Mouse (Mus musculus) liver, embryonic 12.5 days (tissue): ENCODE measurements around the gene Rnasel. TPM values are rescaled to one million over a fixed set of nuclear protein-coding genes. Genes with fewer than 3 reads are reported as not detected.

ENCODE experiments used
- ATAC-seq: fragments of 200-750 bp; cut with Nextera tagmentation; 2 replicates; pipeline ENCODE4 v1.8.0; 2017; ENCODE audit warnings: moderate number of reproducible peaks, mild to moderate bottlenecking, moderate library complexity
- H3K27ac ChIP-seq: fragments of 300-500 bp; sonication (generic); 2 replicates; pipeline ENCODE4 v1.5.1; 2016; ENCODE audit warnings: mild to moderate bottlenecking
- H3K27me3 ChIP-seq: fragments of 300-500 bp; sonication (generic); replicated peaks from 2 replicates; pipeline ENCODE4 v1.6.1; 2016; ENCODE audit warnings: mild to moderate bottlenecking, moderate library complexity
- H3K36me3 ChIP-seq: fragments of 300-500 bp; sonication (generic); 2 replicates; pipeline ENCODE4 v1.6.1; 2016; ENCODE audit warnings: mild to moderate bottlenecking, moderate library complexity
- H3K4me1 ChIP-seq: fragments of 300-500 bp; sonication (generic); 2 replicates; pipeline ENCODE4 v1.6.1; 2016
- H3K4me2 ChIP-seq: fragments of 300-500 bp; sonication (generic); 2 replicates; pipeline ENCODE4 v1.6.1; 2016; ENCODE audit warnings: mild to moderate bottlenecking, moderate library complexity
- H3K4me3 ChIP-seq: fragments of 300-500 bp; sonication (generic); 2 replicates; pipeline ENCODE4 v1.5.1; 2016; ENCODE audit warnings: mild to moderate bottlenecking, moderate library complexity
- H3K9ac ChIP-seq: fragments of 300-500 bp; sonication (generic); 2 replicates; pipeline ENCODE4 v1.6.1; 2016; ENCODE audit warnings: mild to moderate bottlenecking, moderate library complexity
- H3K9me3 ChIP-seq: fragments of 300-500 bp; sonication (generic); replicated peaks from 2 replicates; pipeline ENCODE4 v1.6.1; 2016; ENCODE audit warnings: mild to moderate bottlenecking, moderate library complexity
- WGBS: fragments of 180-500 bp; shearing (Covaris S2); methylation state at CpG from one replicate; pipeline ENCODE4 v1.1.7; 2016; ENCODE audit not compliant: insufficient replicate concordance; 5-methylcytosine and 5-hydroxymethylcytosine counted together
- polyA plus RNA-seq: library from polyadenylated mRNA; unstranded; fragments of >200 nt; fragmentation: Nextera tagmentation; extraction: Ambion mirVana; gene quantifications from 2 replicates; pipeline ENCODE4 v1.2.1, GENCODE M21; 2016

Gene Rnasel
- polyA plus RNA-seq, 1 experiment from 2014 or later: 10.4 TPM

DNA sequence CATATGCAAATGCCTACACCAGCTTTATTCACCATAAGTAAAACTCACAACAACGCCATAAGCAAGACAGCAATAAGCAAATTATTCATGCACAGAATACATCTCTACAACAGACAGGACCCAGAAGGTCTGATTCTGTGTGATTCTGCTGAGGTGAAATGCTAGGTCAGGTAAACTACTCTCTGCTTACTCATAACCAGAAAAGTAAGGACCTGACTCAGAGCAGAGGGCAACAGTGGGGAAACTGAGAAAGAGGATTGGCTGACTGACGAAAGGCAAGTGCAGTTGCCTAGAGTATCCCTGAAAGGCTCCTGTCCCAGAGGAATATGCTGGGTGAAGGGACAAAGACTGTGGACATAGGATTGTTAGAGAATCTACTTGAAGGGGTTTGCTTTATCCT lies 36.6 kb upstream of the Rnasel start:
- Histone ChIP-seq H3K4me1 (peaks cover 7% of the 10 kb centered on the region; the same call in 1 of the 2 replicates), H3K4me3 (no peak overlapping the region), H3K9me3 (no peaks in the 10 kb centered on the region), H3K9ac (no peak overlapping the region), H3K4me2 (no peak overlapping the region), H3K27me3 (no peaks in the 10 kb centered on the region), H3K36me3 (no peaks in the 10 kb centered on the region), H3K27ac (no peak overlapping the region)
- 67% methylated on average over 2 of the region's 2 CpGs for WGBS
- ATAC-seq: no peak

DNA sequence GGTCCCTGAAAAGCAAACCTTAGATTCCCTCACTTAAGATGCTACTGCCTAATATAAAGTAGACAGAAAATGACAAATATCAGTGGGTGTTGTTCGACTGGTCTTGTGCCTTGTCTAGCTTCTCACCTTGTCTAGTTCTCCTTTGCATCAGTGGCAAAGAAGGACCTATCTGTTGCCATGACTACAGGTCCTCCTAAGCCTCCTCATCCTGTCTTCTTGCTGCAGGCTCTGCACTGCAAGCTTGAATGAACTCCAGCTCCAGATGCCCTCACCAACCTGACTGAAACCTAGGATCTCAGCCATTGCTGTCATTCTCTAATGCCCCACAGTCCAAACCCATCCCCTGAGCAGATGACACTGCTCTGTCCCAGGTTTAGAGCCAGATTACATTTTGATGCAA lies 31.2 kb upstream of the Rnasel start:
- H3K4me3 ChIP-seq: no peak overlapping the region
- H3K36me3 ChIP-seq: no peaks in the 10 kb centered on the region
- no peaks in the 10 kb centered on the region for H3K27me3 ChIP-seq
- no peak overlapping the region for H3K4me2 ChIP-seq
- H3K9ac ChIP-seq: no peak overlapping the region
- ATAC-seq: no peak
- H3K4me1 ChIP-seq: no peaks in the 10 kb centered on the region
- no peaks in the 10 kb centered on the region for H3K9me3 ChIP-seq
- no peak overlapping the region for H3K27ac ChIP-seq
- WGBS: 43% methylated on average over 1 of the region's 1 CpGs

DNA sequence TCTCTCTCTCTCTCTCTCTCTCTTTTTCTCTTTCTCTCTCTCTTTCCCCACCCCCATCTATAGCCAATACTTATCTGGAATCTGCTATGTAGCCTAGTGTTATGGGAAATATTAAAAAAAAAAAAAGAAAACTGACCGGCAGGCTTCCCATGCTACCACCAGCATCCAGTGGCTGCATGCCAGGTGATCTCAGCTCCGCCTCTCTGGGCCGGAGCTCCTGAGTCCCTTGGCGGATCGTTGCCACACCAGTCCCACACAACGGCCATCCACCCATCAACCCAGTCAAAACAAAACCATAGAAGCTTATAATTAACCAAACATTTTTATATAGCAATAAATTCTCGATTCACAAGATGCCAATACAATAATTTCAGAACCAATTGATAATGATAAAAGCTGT lies 28.3 kb upstream of the Rnasel start:
- 73% methylated on average over 7 of the region's 7 CpGs for WGBS
- Histone ChIP-seq H3K27me3 (no peaks in the 10 kb centered on the region), H3K4me1 (no peaks in the 10 kb centered on the region), H3K4me2 (no peak overlapping the region), H3K4me3 (no peak overlapping the region), H3K9ac (no peak overlapping the region), H3K36me3 (no peaks in the 10 kb centered on the region), H3K27ac (no peak overlapping the region), H3K9me3 (no peaks in the 10 kb centered on the region)
- no peak for ATAC-seq

DNA sequence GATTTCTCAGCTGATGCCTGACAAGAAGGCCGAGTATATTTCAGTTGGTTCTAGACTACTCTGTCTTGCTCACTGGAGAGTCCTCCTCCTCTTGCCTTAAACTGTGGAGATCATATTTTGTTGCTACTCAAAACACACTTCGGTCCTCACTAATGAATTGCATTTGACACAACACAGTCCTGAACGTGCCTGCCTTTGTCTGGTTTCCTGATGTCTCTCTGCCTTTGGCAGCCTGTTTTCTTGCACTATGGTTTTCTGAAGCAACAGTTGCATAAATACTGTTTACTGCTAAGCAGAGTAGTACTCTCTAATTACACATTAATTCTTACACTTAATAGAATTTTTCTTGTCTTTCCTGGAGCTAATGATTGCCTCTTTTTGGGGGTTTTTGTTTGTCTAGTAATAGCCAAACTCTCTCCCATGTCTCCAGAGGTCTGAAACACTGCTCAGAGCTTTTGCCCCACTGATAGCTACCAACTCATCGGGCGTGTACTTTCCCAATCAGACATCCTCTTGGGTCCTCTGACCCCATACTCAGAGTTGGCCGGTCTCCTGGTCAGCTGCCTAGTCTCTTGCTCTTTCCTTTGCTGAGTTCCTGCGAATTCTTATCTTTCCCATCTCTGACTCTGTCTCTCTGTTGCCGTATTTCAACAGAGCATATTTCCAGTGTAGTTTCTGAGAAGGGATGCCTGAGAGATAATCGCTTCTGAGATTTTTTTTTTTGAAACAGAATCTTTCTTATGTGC lies 27.5 kb upstream of the Rnasel start:
- H3K4me3 ChIP-seq: no peak overlapping the region
- H3K4me1 ChIP-seq: no peaks in the 10 kb centered on the region
- WGBS: 66% methylated on average over 9 of the region's 9 CpGs
- no peaks in the 10 kb centered on the region for H3K9me3 ChIP-seq
- no peak overlapping the region for H3K9ac ChIP-seq
- H3K27me3 ChIP-seq: no peaks in the 10 kb centered on the region
- H3K36me3 ChIP-seq: no peaks in the 10 kb centered on the region
- no peak for ATAC-seq
- H3K27ac ChIP-seq: no peak overlapping the region
- H3K4me2 ChIP-seq: no peak overlapping the region

DNA sequence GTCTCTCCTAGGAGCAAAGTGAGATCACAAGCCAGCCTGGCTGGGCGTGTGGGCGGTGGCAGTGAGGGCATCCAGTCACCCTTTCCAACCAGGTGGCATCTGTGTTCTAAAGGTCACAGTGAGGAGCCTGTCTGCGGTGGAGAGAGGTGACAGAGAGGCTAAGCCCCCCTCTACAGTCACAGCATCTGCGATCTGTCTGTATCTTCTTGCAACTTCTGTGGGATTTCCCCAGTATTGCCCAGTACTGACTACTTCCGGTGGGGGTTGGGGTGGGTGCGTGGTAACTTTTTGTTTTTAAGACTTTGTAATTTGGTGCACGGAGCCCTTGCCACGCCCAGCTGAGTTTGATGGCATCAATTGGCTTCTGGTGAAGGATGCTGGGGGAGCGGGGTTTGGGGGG lies 25.8 kb upstream of the Rnasel start:
- Histone ChIP-seq H3K4me1 (no peaks in the 10 kb centered on the region), H3K4me3 (no peak overlapping the region), H3K27ac (no peak overlapping the region), H3K27me3 (no peaks in the 10 kb centered on the region), H3K4me2 (no peak overlapping the region), H3K9ac (no peak overlapping the region), H3K9me3 (no peaks in the 10 kb centered on the region), H3K36me3 (no peaks in the 10 kb centered on the region)
- WGBS: 56% methylated on average over 9 of the region's 9 CpGs
- no peak for ATAC-seq

DNA sequence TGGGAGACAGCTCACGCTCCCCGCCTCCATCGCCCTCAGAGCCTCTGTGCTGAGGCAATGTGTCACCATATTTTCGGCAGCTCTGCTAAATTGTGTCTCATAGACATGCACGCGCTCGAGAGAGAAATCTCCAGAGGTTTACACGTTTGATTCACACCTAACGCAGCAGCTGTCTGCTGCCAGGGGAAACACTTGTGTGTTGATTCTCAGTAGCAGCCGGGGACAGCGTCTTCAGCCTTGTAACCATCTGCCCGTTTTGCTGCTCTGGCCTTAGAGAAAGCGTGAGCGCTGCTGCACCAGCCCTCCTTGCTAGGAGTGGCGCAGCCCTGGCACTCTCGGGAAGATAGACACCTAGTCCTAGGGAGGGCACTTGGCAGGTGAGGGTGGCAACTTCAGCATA lies 22.6 kb upstream of the Rnasel start:
- no peaks in the 10 kb centered on the region for H3K27me3 ChIP-seq
- H3K4me3 ChIP-seq: no peak overlapping the region
- H3K36me3 ChIP-seq: no peaks in the 10 kb centered on the region
- no peak for ATAC-seq
- no peak overlapping the region for H3K27ac ChIP-seq
- no peak overlapping the region for H3K9ac ChIP-seq
- 75% methylated on average over 16 of the region's 16 CpGs for WGBS
- no peaks in the 10 kb centered on the region for H3K4me1 ChIP-seq
- H3K9me3 ChIP-seq: no peaks in the 10 kb centered on the region
- no peak overlapping the region for H3K4me2 ChIP-seq

DNA sequence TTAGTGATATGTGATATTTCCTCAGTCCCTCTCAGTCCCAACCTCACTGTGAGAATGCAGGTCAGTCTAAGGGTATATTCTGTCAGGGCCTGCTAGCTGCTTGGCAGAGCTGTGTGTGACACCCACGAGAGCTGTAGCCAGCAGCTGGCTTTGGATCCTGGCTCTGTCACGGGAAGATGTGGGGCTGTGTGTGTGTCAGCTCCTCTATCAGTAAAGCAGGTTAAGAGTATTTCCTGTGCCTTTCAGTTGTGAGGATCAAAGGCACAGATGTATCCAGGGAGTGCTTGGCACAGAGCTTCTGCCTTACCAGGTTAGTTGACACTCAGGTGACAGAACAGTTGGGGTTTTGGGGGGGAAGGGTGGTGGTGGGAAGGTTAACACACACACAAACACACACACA lies 19.4 kb upstream of the Rnasel start:
- Histone ChIP-seq H3K27me3 (peaks cover 1% of the 10 kb centered on the region; the same call in 1 of the 2 replicates), H3K36me3 (no peaks in the 10 kb centered on the region), H3K4me2 (no peak overlapping the region), H3K4me1 (no peaks in the 10 kb centered on the region), H3K27ac (no peak overlapping the region), H3K4me3 (no peak overlapping the region), H3K9me3 (no peaks in the 10 kb centered on the region), H3K9ac (no peak overlapping the region)
- 31% methylated on average over 2 of the region's 2 CpGs for WGBS
- no peak for ATAC-seq

DNA sequence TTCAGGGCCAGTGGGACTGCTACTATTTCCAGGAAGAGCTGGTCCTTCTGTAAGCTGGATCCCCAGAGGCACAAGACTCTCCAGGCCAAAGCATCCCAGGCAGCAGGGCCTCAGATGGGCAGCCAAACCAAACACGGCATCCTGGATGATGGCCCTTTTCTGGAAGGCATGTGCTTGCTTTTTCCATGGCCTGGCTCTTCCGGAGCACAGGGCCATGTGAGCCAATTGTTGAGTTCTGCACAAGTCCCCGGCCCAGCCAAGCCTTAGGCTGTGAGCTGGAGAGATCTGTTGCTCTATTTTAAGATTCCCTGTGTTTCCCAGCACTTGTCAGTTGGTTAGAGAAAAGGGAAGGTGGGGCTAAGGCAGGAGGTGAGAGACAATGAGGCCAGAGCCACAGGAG lies 18.6 kb upstream of the Rnasel start:
- Histone ChIP-seq H3K27me3 (peaks cover 10% of the 10 kb centered on the region; the same call in 1 of the 2 replicates), H3K36me3 (no peaks in the 10 kb centered on the region), H3K9me3 (no peaks in the 10 kb centered on the region), H3K4me2 (no peak overlapping the region), H3K4me1 (no peaks in the 10 kb centered on the region), H3K9ac (no peak overlapping the region), H3K27ac (no peak overlapping the region), H3K4me3 (no peak overlapping the region)
- ATAC-seq: no peak
- WGBS: 46% methylated on average over 3 of the region's 3 CpGs

DNA sequence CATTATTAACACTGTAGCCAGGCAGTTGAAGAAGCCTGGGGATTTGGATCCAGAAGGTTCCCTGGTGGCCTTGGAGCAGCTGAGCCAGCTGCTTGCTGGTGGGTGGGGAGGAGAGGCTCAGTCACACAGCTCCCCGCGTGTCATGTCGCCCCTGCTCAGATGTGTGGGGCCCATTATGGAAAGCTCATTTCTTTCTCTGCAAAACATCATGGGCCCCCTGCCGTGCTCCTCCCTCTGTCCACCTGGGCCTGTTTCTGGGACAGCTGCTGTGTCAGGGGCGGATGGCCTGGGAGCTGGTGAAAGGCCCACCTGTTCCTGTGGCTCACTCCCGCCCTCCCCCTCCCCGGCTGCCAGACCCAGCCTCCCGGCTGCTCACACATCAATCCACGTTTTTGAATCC lies 16.0 kb upstream of the Rnasel start:
- Histone ChIP-seq H3K4me1 (no peaks in the 10 kb centered on the region), H3K36me3 (no peaks in the 10 kb centered on the region), H3K9me3 (no peaks in the 10 kb centered on the region), H3K27me3 (peaks cover 34% of the 10 kb centered on the region), H3K4me2 (no peak overlapping the region), H3K9ac (no peak overlapping the region), H3K4me3 (no peak overlapping the region), H3K27ac (no peak overlapping the region)
- no peak for ATAC-seq
- 63% methylated on average over 9 of the region's 9 CpGs for WGBS

DNA sequence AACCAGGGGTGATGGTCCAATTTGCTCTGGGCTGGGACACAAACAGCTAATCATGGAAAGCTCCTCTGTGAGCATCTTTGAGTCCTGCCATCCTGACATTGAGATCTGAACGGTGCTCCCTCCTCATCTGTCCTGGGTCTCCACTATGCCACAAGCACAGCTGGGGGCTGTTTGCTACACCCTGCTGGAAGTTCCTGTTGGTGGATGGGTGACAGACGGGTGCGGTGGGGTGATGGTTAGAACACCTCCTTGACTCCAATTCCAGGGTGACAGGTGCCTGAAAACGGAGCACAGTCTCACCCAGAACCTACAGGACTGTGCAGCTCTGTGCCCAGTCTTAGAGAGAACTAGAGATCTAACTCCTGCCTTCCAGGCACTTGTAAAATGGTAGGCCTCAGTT lies 14.4 kb upstream of the Rnasel start:
- no peak for ATAC-seq
- Histone ChIP-seq H3K9ac (no peak overlapping the region), H3K27ac (no peak overlapping the region), H3K4me1 (no peaks in the 10 kb centered on the region), H3K36me3 (no peaks in the 10 kb centered on the region), H3K27me3 (peaks cover 50% of the 10 kb centered on the region), H3K4me2 (no peak overlapping the region), H3K9me3 (no peaks in the 10 kb centered on the region), H3K4me3 (no peak overlapping the region)
- 59% methylated on average over 4 of the region's 4 CpGs for WGBS

DNA sequence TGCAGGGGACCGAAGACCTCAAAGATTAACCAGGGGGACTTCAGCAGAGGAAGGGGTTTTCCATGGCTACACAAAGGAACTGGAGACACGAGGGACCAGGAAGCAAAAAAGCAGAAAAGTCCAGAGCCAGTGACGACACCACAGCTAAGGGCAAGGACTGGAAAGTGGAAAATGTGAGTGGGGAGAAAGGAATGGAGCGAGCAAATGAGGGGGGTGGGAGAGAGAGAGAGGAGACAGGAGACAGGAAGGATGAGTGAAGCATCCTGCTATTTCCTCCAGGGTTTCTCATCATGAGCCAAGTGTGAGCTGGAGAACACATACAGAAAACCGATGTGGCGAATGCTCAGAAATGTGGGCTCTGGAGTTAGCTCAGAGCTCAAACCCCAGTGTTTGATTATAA lies 13.1 kb upstream of the Rnasel start:
- H3K9me3 ChIP-seq: no peaks in the 10 kb centered on the region

DNA sequence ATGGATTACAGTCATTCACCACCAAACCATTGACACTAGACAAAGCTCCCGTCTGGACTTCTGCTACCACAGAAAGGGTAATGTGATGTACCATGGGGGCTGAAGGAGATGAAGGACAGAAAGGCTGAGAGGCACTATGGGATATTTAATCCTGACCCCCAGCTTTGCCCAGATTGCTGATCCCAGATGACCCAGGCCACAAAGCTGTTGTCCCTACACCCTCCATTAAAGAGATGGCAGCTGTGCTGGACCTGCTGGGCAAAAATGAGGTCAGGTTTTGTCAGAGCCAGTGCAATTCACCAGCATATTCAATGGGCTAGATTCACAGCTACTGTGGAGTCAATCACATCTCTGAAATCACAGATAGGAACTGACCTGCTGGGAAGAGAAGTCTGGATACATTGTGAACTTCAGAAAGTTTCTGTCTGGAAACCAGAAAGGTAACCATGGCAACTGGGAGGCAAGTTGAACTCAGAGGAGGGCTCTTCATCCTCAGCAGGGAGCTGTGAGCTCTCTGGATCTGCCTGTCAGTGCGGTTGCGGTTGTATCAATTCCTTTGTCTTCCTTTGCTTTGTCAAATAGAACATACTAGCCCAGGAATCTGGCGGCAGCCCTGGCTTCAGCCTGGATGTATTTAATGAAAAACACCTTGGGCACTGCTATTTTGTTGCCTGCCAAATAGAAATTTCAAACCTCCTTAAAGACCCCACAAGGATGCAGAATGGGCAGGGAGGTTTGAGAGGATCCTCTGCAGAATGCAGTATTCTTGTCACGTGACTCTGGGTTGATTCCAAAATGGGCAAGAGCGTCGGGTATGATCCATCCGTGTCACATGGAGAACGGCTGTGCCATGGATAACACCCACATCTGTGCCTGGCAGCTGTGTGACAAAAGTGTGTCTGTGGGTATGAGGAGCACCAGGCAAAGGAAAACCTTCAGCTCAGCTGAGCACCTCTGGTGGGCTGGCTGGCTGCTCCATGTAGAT lies 11.8 kb upstream of the Rnasel start:
- WGBS: 47% methylated on average over 9 of the region's 9 CpGs
- Histone ChIP-seq H3K4me3 (no peak overlapping the region), H3K4me2 (no peak overlapping the region), H3K9me3 (no peaks in the 10 kb centered on the region), H3K36me3 (no peaks in the 10 kb centered on the region), H3K9ac (no peak overlapping the region), H3K27ac (no peak overlapping the region), H3K4me1 (0 out of 2 replicates have a peak, but pooled peaks cover 5% of the 10 kb centered on the region), H3K27me3 (peaks cover 73% of the 10 kb centered on the region)
- ATAC-seq: no peak

More for the DNA sequence above, 13.1 kb upstream of the Rnasel start:
- Histone ChIP-seq H3K4me1 (0 out of 2 replicates have a peak, but pooled peaks cover 5% of the 10 kb centered on the region), H3K36me3 (no peaks in the 10 kb centered on the region), H3K4me3 (no peak overlapping the region), H3K9ac (no peak overlapping the region), H3K27me3 (peaks cover 63% of the 10 kb centered on the region), H3K4me2 (no peak overlapping the region), H3K27ac (no peak overlapping the region)
- 36% methylated on average over 6 of the region's 6 CpGs for WGBS
- ATAC-seq: no peak
